In the genomic region with DNA sequence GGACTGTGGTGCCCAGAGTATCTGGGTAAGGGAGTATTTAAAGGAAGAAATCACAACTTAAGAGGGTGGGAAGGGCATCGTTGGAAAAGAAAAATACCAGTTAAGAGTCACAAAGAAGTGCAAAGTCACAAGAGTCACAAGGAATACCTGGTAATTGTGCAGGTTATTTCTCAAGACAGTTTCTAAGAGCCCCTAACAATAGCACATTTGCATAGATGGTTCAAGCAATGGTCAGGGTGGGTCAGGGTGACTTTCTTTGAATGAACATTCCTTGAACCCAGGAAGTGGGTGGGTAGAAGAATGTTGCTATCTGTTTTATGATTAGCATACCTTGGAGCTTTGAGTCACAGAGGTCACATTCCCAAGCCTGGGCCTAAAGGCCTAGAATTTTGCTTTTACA, we compare ENCODE assay signal across 1 mouse cellular context. TPM values are rescaled to one million over a fixed set of nuclear protein-coding genes. Genes with fewer than 3 reads are reported as not detected.
"Had no signal": no experiment of that assay in that cellular context is flagged by ENCODE, and none has a peak within 500 bp of the region (broad histone marks: within the 10 kb centered on the region; RNA-seq: fewer than 3 reads in every experiment).

No protein-coding gene starts in this region.

RNA-seq across cellular contexts. Expression of gene Dcaf12l1, which starts 19.4 kb away (rescaled TPM):
- total RNA-seq: neutrophil, adult 5-6 weeks had no signal
